Mouse (Mus musculus) spleen, embryonic (tissue): ENCODE results near the gene Rhbdf2.

Experiments
- CTCF ChIA-PET: fragments of 350-600 bp; sonication (Branson Sonifier 250); formaldehyde crosslinking; loops from one replicate; lab custom pipeline; 2022; lab: Charles Lee

Rhbdf2 gene

GRCm38 (mm10) chr11:116567531-116567930 is 59.3 kb downstream of the Rhbdf2 start:
- CTCF ChIA-PET, result no interaction called here

GRCm38 (mm10) chr11:116565283-116566041 is 61.4 kb downstream of the Rhbdf2 start:
- CTCF ChIA-PET, result no interaction called here

- CTCF ChIA-PET, result no interaction called here
Measured at GRCm38 (mm10) chr11:116556308-116556707, 70.5 kb downstream of the Rhbdf2 start.

- CTCF ChIA-PET, result no interaction called here
Measured at GRCm38 (mm10) chr11:116555572-116555971, 71.2 kb downstream of the Rhbdf2 start.

GRCm38 (mm10) chr11:116554171-116554878 is 72.5 kb downstream of the Rhbdf2 start:
- CTCF ChIA-PET, result interaction anchor here (0.8 to 3.2 kb wide), 2 partner anchors 68 to 75 kb away, joined by 6 to 13 read pairs; no protein-coding TSS in a partner anchor

- CTCF ChIA-PET, result interaction anchor here (3.2 kb wide), 1 partner anchor 77 kb away, joined by 13 read pairs; no protein-coding TSS in a partner anchor
Measured at GRCm38 (mm10) chr11:116552194-116552593, 74.6 kb downstream of the Rhbdf2 start.

- CTCF ChIA-PET, result no interaction called here
Measured at GRCm38 (mm10) chr11:116550748-116551147, 76.1 kb downstream of the Rhbdf2 start.

GRCm38 (mm10) chr11:116549273-116550038 is 77.4 kb downstream of the Rhbdf2 start:
- CTCF ChIA-PET, result no interaction called here

GRCm38 (mm10) chr11:116548780-116549179 is 78.0 kb downstream of the Rhbdf2 start:
- CTCF ChIA-PET, result no interaction called here
